In genomic region chr3:32826701-32827100, GRCm38 (mm10) we compare ENCODE assay signal across 15 mouse cellular contexts. TPM values are rescaled to one million over a fixed set of nuclear protein-coding genes. Genes with fewer than 3 reads are reported as not detected.
DNase-seq lines count a peak whose midpoint lies in the region; ATAC-seq lines count a peak whose summit lies in the region.
"Had no signal": no experiment of that assay in that cellular context is flagged by ENCODE, and none has a peak within 500 bp of the region (broad histone marks: within the 10 kb centered on the region; RNA-seq: fewer than 3 reads in every experiment).

No protein-coding gene starts in this region.

- H3K36me3 ChIP-seq in hindbrain, embryonic 15.5 days: no peaks in the 10 kb centered on the region
- no peaks in the 10 kb centered on the region for H3K36me3 ChIP-seq in hindbrain, embryonic 12.5 days
- H3K36me3 ChIP-seq in kidney, embryonic 15.5 days: no peaks in the 10 kb centered on the region
- no peaks in the 10 kb centered on the region for H3K36me3 ChIP-seq in limb, embryonic 10.5 days
- H3K36me3 ChIP-seq: embryonic facial prominence, embryonic 13.5 days had no signal

- H3K9ac ChIP-seq in hindbrain, embryonic 15.5 days: no peak overlapping the region
- H3K9ac ChIP-seq in hindbrain, embryonic 12.5 days: no peak overlapping the region
- H3K9ac ChIP-seq in kidney, embryonic 15.5 days: no peak overlapping the region
- H3K9ac ChIP-seq: embryonic facial prominence, embryonic 13.5 days; liver, embryonic 14.5 days had no signal

- H3K4me1 ChIP-seq in hindbrain, embryonic 15.5 days (replicated peaks): 0 out of 2 replicates have a peak, but pooled peaks cover 4% of the 10 kb centered on the region
- no peaks in the 10 kb centered on the region for H3K4me1 ChIP-seq in hindbrain, embryonic 12.5 days
- no peaks in the 10 kb centered on the region for H3K4me1 ChIP-seq in kidney, embryonic 15.5 days
- peaks cover 5% of the 10 kb centered on the region; the same call in 1 of the 2 replicates for H3K4me1 ChIP-seq in limb, embryonic 10.5 days

- H3K27me3 ChIP-seq in hindbrain, embryonic 15.5 days: no peaks in the 10 kb centered on the region
- H3K27me3 ChIP-seq in hindbrain, embryonic 12.5 days: no peaks in the 10 kb centered on the region
- no peaks in the 10 kb centered on the region for H3K27me3 ChIP-seq in kidney, embryonic 15.5 days
- H3K27me3 ChIP-seq in limb, embryonic 10.5 days (ENCODE audit: low read depth, poor library complexity, severe bottlenecking): no peaks in the 10 kb centered on the region
- H3K27me3 ChIP-seq: embryonic facial prominence, embryonic 13.5 days had no signal

- ATAC-seq in hindbrain, embryonic 15.5 days (ENCODE audit: low FRiP score, low read depth): peak; percentile 65
- ATAC-seq in hindbrain, embryonic 12.5 days (ENCODE audit: low FRiP score): no peak
- ATAC-seq in kidney, embryonic 15.5 days (replicated peaks; ENCODE audit: low FRiP score): no peak

- H3K9me3 ChIP-seq in hindbrain, embryonic 15.5 days: no peaks in the 10 kb centered on the region
- no peaks in the 10 kb centered on the region for H3K9me3 ChIP-seq in hindbrain, embryonic 12.5 days (replicated peaks)
- H3K9me3 ChIP-seq in kidney, embryonic 15.5 days (replicated peaks): no peaks in the 10 kb centered on the region
- no peaks in the 10 kb centered on the region for H3K9me3 ChIP-seq in limb, embryonic 10.5 days (replicated peaks)
- H3K9me3 ChIP-seq: embryonic facial prominence, embryonic 13.5 days had no signal

- no peak overlapping the region for H3K4me3 ChIP-seq in hindbrain, embryonic 15.5 days
- no peak overlapping the region for H3K4me3 ChIP-seq in hindbrain, embryonic 12.5 days
- H3K4me3 ChIP-seq in kidney, embryonic 15.5 days (replicated peaks): no peak overlapping the region
- no peak overlapping the region for H3K4me3 ChIP-seq in limb, embryonic 10.5 days
- H3K4me3 ChIP-seq: embryonic facial prominence, embryonic 13.5 days; myocyte had no signal

- H3K4me2 ChIP-seq in hindbrain, embryonic 15.5 days: no peak overlapping the region
- no peak overlapping the region for H3K4me2 ChIP-seq in hindbrain, embryonic 12.5 days (replicated peaks)
- H3K4me2 ChIP-seq in kidney, embryonic 15.5 days: no peak overlapping the region
- H3K4me2 ChIP-seq: embryonic facial prominence, embryonic 13.5 days had no signal

- intact Hi-C loops in left cerebral cortex, postnatal 36 days (cut with DNase I): no loop called here

- 58% methylated on average over 6 of the region's 6 CpGs for WGBS in hindbrain, embryonic 15.5 days
- 71% methylated on average over 6 of the region's 6 CpGs for WGBS in hindbrain, embryonic 12.5 days
- 84% methylated on average over 6 of the region's 6 CpGs for WGBS in kidney, embryonic 15.5 days
- WGBS in limb, embryonic 10.5 days: 86% methylated on average over 6 of the region's 6 CpGs

- peak; percentile 41 for DNase-seq in cerebellum, adult 9-10 months
- peak; percentile 27 to 39 for DNase-seq in frontal cortex, postnatal 14 days (ENCODE audit: low spot score in 2 of 2)
- DNase-seq in left cerebral cortex, postnatal 36 days (ENCODE audit: low spot score in 2 of 2): peak; percentile 51 to 61
- no peak for DNase-seq in B cell, adult 2 months
- no peak for DNase-seq in limb, embryonic 10.5 days (ENCODE audit: low spot score)
- DNase-seq: heart, adult 18-20 months; kidney, adult 2 months; spleen, adult 18-20 months; thymus, postnatal 36 days had no signal

- no peak overlapping the region for H3K27ac ChIP-seq in hindbrain, embryonic 15.5 days (replicated peaks)
- no peak overlapping the region for H3K27ac ChIP-seq in hindbrain, embryonic 12.5 days
- H3K27ac ChIP-seq in kidney, embryonic 15.5 days: no peak overlapping the region
- no peak overlapping the region for H3K27ac ChIP-seq in limb, embryonic 10.5 days
- H3K27ac ChIP-seq: embryonic facial prominence, embryonic 13.5 days; liver, embryonic 14.5 days had no signal

RNA-seq across cellular contexts. Expression of gene Usp13, which starts 9.4 kb away (rescaled TPM):
- 15.1 and 17.4 TPM in 2 replicates for polyA plus RNA-seq in hindbrain, embryonic 15.5 days (2015; fragmentation: Nextera tagmentation; extraction: Ambion mirVana)
- 7.7 and 8.0 TPM in 2 replicates for polyA plus RNA-seq in hindbrain, embryonic 12.5 days (2016; fragmentation: Nextera tagmentation; extraction: Ambion mirVana)
- total RNA-seq in left cerebral cortex, postnatal 36 days (2021): 10 to 100 TPM; 30.5 to 34.6 TPM
- polyA plus RNA-seq in kidney, embryonic 15.5 days (2015; fragmentation: Nextera tagmentation; extraction: Ambion mirVana): 4.6 and 4.9 TPM in 2 replicates
- polyA plus RNA-seq in limb, embryonic 10.5 days (2016; fragmentation: Nextera tagmentation; extraction: Ambion mirVana): 4.8 and 5.2 TPM in 2 replicates

Comparison
In these comparisons a context has a peak if more than half of its experiments do, and no peak if none do; other contexts are left out.
1. DNase-seq: peak in cerebellum, adult 9-10 months (single experiment), frontal cortex, postnatal 14 days (2 of 2) and left cerebral cortex, postnatal 36 days (2 of 2); none in B cell, adult 2 months (0 of 2) and limb, embryonic 10.5 days (single experiment).